Mouse (Mus musculus) cortical plate, adult 2 months (tissue): ENCODE results near the gene Gm10401.

Source experiments
- CTCF ChIP-seq: fragments of 200-500 bp; IDR thresholded peaks from 2 replicates; pipeline ENCODE4 v1.5.1; 2011; ENCODE audit warnings: mild to moderate bottlenecking, control low read depth, low read length; ENCODE audit not compliant: insufficient read depth; ENCODE audit errors: extremely low read depth
- POLR2A ChIP-seq: fragments of 200-500 bp; IDR thresholded peaks from 2 replicates; pipeline ENCODE4 v1.6.1; 2011; ENCODE audit warnings: mild to moderate bottlenecking, low read length, control low read depth; ENCODE audit not compliant: insufficient read depth; ENCODE audit errors: extremely low read depth

DNA sequence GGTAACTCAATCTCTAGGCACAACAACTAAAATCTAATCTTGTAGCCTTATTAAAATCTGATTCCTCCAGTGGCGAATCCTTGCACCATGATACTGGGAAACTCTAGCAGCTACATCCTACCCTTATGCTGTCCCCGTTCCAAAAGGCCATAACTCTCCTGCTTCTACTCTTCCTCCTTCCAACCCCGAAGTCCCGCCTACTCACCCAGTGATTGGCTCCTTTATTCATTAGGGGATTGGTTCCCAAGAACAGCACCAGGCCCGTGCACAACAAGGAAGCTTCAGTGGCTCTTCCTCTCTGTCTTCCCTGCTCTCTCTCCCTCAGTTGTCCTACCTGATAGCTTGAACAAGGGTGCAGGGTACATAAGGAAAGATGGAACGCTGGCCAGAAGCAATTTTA, 47.3 kb downstream of the Gm10401 start:
- TF ChIP-seq CTCF (no peak), POLR2A (no peak)
